Mouse (Mus musculus): ENCODE data around the gene Tmem51.

GRCm38 (mm10) chr4:142046496-142046895 lies 37.6 kb downstream of the Tmem51 start:
- TF ChIP-seq CTCF (IDR thresholded peaks at IDR 0.05; ENCODE audit: low read depth) (no peak), EP300 (optimal IDR thresholded peaks at IDR 0.05) (no peak)

Measured in stomach, postnatal 0 days (tissue).